Mouse (Mus musculus) cerebellum, adult 2 months (tissue): Measurements from ENCODE around the gene Lif.

ENCODE experiments used
- CTCF ChIP-seq: fragments of 200-500 bp; IDR thresholded peaks from 2 replicates; pipeline ENCODE4 v1.5.1; 2011; ENCODE audit warnings: low read depth, mild to moderate bottlenecking, control low read depth, low read length, moderate library complexity, borderline replicate concordance; ENCODE audit not compliant: insufficient read depth
- POLR2A ChIP-seq: fragments of 200-500 bp; IDR thresholded peaks from 2 replicates; pipeline ENCODE4 v1.6.1; 2011; ENCODE audit warnings: low read length, control low read depth, borderline replicate concordance; ENCODE audit not compliant: insufficient read depth

- TF ChIP-seq CTCF (no peak; the same call in 1 of the 2 replicates), POLR2A (no peak)
Measured at GRCm38 (mm10) chr11:4270744-4271459, 13.5 kb downstream of the Lif start.
